Mouse (Mus musculus): ENCODE data around the gene Rad51c.
"Not testable (repeated sequence)": the region's sequence is repeated elsewhere in the genome, so short reads cannot be mapped to it uniquely, and the experiment has no call there.

DNA sequence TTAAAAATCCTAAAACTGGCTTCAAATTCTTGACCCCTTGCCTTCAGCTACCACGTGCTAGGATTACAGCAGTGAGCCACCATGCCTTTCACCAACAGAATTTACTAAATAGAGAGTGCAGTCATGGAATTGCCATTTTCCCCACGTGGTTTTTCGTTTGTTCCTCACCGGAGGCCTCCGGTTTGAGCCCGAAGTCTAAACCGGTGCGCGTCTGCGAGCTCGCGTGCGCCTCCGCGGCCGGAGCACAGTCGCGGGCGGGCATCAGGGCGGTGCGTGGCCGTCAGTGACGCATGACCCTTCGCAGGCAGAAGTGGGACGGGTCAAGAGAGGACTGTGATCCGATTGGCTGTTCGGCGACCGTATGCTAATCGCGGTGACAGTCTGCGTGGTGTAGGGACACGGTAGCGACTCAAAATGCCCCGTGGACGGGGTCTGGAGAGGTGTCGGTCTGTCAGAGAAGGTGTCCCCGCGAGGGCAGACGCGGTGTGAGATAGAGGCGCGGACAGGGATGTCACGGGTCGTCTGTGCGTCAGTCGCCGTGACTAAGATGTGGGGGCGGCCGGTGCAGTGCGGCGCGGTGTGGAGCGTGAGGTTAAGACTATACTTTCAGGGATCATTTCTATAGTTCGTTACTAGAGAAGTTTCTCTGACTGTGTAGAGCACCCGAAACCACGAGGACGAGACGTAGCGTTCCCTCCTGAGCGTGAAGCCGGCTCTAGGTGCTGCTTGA lies 38.1 kb upstream of the Rad51c start:
- not testable (repeated sequence) for TF ChIP-seq CTCF, POLR2A (IDR thresholded peaks at IDR 0.05; ENCODE audit: extremely low read depth, insufficient read depth, low read length)

Measured in cortical plate, adult 2 months (tissue).